Mouse (Mus musculus) urinary bladder, postnatal 4 days (tissue): Measurements from ENCODE around the gene Scaf4.
"Not testable (repeated sequence)": the region's sequence is repeated elsewhere in the genome, so short reads cannot be mapped to it uniquely, and the experiment has no call there.

ENCODE experiments used
- DNase-seq, 2 experiments: peaks; one replicate each; pipeline ENCODE4 v3.0.0; 2021 to 2022; ENCODE audit warnings: low spot score in 2 of 2

Gene Scaf4

GRCm38 (mm10) chr16:90291675-90292074 lies 7.4 kb upstream of the Scaf4 start:
- no peak for DNase-seq

GRCm38 (mm10) chr16:90290962-90291361 lies 6.7 kb upstream of the Scaf4 start:
- no peak for DNase-seq

GRCm38 (mm10) chr16:90284916-90285315 lies 613 bp upstream of the Scaf4 start:
- peak in 1 of 2 experiments; percentile 54 for DNase-seq

DNA sequence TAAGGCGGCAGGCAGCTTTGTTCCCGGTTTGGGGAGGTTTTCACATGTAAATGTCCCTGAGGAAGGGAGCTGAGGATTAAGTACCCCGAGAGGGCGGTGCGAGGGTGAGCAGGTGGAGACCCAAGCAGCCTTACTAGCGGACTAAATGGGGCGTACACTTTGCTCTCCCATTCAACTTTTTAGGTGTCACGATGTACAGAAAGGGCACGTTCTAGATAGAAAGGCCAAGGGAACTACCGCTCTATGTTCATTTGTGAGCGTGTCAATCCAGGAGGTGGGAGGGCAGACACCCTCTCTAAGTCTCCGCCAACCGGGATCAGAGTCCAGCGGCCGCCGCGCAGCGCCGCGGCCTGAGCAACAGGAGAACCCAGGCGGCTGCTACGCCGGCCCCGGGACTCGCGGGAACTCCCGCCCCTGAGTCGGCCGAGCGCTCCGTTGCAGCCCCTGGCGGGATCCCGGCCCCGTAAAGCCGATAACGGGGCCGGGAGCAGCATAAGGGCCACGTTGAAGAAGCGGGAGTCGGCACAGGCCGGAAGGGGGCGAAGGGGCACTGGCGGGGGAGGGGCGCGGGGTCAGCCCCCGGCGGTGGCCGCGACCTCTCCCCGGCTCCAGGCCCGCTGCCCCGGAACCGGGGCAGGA lies 918 bp downstream of the Scaf4 start:
- DNase-seq = peak in 1 of 2 experiments; percentile 32

DNA sequence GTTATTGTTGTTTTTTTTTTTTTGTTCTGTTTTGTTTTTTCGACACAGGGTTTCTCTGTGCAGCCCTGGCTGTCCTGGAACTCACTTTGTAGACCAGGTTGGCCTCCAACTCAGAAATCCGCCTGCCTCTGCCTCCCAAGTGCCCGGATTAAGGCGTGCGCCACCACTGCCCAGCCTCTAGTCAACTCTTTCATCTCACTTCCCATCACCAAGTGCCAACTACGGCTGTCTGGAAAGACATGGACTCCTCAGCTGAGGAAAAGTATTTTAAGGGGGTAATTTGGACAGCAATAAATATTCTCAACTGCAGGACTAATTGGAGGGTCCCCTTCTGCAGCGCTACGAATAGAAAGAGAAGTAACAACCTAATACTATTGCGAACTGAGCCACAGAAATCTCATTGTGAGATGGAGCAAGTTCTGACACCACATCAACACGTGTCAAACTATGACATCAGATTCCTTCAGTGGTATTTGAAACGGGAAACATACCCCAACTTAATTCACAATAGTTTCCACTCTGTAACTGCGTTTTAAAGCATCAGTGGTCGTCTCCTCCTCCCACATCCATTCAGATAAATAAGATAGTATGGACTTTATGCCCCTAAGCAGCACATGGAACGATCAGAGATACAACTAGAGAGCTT lies 1.6 kb downstream of the Scaf4 start:
- no peak for DNase-seq

DNA sequence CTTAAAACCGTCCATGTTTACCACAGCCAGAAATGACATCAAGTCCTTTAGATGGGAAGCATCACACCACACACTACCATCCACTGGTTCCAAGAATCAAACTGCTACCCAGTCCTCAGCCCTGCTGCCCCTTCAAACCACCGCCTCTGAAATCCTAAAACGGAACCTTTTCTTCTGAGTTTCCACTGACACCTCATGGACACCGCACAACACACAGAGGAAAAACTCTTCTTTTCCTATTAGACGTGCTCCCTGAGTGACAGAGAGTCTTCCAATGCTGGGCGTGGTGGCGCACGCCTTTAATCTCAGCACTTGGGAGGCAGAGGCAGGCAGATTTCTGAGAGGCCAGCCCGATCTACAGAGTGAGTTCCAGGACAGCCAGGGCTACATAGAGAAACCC lies 2.9 kb downstream of the Scaf4 start:
- no peak for DNase-seq

GRCm38 (mm10) chr16:90280989-90281388 lies 3.3 kb downstream of the Scaf4 start:
- no peak for DNase-seq

GRCm38 (mm10) chr16:90280515-90280914 lies 3.8 kb downstream of the Scaf4 start:
- no peak for DNase-seq

- no peak for DNase-seq
Measured at GRCm38 (mm10) chr16:90279058-90279457, 5.2 kb downstream of the Scaf4 start.

DNA sequence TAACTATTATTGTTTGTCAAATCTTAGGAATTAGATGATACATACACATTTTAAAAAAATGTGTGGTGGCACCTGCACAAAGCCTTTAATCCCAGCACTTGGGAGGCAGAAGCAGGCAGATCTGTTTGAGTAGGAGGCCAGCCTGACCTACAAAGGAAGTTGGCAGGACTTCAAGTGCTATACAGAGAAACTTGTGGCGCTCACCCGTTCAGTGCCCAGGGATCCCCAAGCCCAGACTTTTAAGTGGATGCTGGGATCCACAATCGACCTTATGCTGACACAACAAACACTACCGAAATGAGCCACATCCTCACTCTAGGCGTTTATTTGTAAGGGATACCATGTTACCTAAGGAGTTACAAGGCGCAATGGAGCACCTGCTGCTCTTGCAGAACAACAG lies 8.8 kb downstream of the Scaf4 start:
- no peak for DNase-seq

DNA sequence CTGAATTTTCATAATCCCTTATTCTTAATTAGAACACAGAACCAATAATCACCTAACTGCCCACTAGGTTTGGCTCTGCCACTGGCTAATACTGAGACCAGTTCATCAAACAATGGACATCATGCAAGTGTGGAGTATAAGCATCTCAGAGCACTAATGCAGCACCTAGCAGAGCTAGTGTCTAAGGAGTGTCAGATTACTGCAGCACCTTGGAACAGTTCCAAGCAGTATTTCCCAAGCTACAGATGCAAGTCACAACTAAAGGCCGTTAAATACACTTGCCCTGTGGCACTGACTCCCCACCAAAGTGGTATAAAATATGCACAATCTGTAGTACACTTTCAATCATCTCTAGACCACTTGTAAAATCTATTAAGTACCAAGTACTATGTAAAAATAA lies 17.7 kb downstream of the Scaf4 start:
- DNase-seq = no peak

GRCm38 (mm10) chr16:90265106-90265505 lies 19.2 kb downstream of the Scaf4 start:
- DNase-seq = no peak

DNA sequence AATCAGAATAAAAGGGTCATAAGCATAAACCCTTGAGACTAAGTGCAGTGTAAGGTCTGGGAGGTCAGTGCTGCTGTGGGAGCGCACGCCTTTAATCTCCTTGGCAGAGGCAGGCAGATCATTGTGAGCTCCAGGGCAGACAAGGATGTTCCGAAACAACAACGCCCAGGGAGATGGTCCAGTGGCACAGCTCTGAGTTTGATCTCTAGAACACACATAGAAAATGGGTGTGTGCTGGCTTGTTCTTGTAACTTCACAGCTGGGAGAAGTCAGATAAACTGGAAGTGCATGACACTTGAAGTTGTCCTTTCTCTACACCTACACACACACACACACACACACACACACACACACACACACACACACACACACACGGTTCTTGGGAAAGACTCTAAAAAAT lies 20.3 kb downstream of the Scaf4 start:
- no peak for DNase-seq

GRCm38 (mm10) chr16:90261791-90262190 lies 22.5 kb downstream of the Scaf4 start:
- no peak for DNase-seq

- no peak for DNase-seq
Measured at GRCm38 (mm10) chr16:90260097-90260496, 24.2 kb downstream of the Scaf4 start.

DNA sequence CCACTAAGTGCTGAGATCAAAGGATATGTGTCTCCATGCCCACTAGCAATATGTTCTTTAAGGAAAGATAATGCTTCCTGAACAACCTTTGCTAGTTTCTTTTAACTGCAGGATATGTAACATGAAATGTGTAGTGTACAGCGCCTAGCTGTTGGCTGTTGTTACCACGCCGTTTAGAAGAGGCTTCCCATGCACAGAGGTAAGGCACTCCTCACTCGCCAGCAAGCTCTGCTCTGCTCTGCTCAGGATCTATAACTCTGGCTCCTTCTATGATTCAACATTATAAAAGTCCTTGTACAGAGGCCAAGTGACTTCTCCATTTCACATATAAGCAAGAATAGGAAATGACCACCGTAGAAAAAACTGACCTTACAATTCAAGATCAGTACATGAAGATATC lies 24.7 kb downstream of the Scaf4 start:
- no peak for DNase-seq

GRCm38 (mm10) chr16:90258950-90259349 lies 25.4 kb downstream of the Scaf4 start:
- DNase-seq = no peak

- no peak for DNase-seq
Measured at GRCm38 (mm10) chr16:90252521-90252920, 31.8 kb downstream of the Scaf4 start.

DNA sequence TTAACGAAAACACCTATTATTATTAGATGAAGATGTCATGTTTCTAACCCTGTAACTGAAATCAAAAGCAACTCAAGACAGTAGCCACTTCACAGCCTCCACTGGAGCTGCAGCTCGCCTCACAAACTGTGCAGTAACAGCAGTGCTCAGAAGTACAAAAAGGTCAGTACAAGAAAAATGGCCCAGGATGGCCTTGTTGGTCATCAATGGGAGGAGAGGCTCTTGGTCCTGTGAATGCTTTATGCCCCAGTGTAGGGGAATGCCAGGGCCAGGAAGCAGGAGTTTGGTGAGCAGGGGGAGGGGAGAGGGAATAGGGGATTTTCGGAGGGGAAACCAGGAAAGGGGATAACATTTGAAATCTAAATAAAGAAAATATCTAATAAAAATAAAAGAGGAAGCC lies 33.0 kb downstream of the Scaf4 start:
- not testable (repeated sequence) for DNase-seq

DNA sequence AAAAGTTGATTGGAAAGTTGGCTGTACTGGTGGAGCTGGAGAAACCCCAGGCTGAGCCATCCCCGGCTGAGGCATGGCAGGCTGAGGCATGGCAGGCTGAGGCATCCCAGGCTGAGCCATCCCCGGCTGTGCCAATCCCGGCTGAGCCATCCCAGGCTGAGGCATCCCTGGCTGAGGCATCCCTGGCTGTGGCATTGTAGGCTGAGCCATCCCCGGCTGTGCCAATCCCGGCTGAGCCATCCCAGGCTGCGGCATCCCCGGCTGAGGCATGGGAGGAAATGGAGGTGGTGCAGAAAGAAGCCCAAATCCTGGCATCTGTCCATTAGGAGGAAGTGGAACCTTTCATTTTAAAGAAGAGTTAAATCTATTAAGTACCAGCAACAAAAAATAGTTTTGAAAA lies 34.2 kb downstream of the Scaf4 start:
- DNase-seq = no peak

DNA sequence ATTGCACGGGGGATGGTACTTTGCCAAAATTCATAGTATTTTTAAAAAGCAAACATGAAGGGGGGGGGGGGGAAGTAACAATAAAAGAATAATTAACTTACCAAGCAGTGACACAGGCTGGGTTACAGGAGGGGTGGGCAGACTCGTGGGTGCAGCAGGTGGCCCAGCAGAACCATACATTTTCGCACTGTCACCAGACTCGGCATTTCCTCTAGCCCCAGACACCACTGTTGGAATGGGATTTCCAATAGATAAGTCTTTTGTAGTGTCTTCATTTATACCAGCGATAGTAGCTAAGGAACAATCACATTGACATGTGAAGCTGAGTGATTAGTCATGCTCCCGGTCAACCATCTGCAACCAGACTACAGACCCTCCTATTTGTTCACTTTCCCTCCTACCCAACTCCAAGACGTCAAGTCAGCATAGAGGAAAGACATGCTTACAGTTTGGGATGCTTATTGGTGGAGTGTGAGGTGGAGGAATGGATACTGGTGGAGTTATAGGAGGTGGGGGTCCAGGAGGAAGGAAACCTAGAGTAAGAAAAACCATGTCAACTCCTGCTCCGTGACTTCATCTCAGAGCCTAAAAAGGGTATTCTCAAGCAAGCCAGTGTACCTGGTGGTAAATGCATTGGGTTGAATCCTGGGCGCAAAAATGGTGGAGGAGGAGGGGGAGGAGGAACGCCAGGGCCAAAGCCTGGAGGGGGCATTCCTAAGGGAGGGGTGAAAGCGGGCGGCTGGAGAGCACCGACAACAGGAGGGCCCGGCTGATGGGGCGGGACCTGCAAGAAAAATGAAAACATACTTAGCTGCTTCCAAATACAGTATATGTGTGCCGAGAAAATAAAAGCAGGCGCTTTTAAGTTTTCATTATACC lies 41.6 kb downstream of the Scaf4 start:
- DNase-seq = no peak

- DNase-seq = no peak
Measured at GRCm38 (mm10) chr16:90241875-90242274, 42.4 kb downstream of the Scaf4 start.
